Mouse (Mus musculus) forebrain, embryonic 11.5 days (tissue): Measurements from ENCODE around the gene Magi2. TPM values are rescaled to one million over a fixed set of nuclear protein-coding genes. Genes with fewer than 3 reads are reported as not detected.

Source experiments
- ATAC-seq: fragments of 200-750 bp; cut with Nextera tagmentation; replicated peaks from 2 replicates; pipeline ENCODE4 v1.8.0; 2017; ENCODE audit warnings: moderate TSS enrichment; ENCODE audit not compliant: low FRiP score
- DNase-seq: peaks from one replicate; pipeline ENCODE4 v3.0.0-alpha.2; 2017; ENCODE audit warnings: low spot score
- H3K27ac ChIP-seq: fragments of 300-500 bp; sonication (generic); 2 replicates; pipeline ENCODE4 v1.5.1; 2014; ENCODE audit warnings: low read depth, low read length
- H3K27me3 ChIP-seq: fragments of 300-500 bp; sonication (generic); 2 replicates; pipeline ENCODE4 v1.6.1; 2014; ENCODE audit warnings: mild to moderate bottlenecking, low read length, mixed read lengths; ENCODE audit not compliant: control insufficient read depth, insufficient read depth
- H3K36me3 ChIP-seq: fragments of 300-500 bp; sonication (generic); 2 replicates; pipeline ENCODE4 v1.6.1; 2014; ENCODE audit warnings: mild to moderate bottlenecking, low read length, moderate library complexity, mixed read lengths; ENCODE audit not compliant: control insufficient read depth, insufficient read depth
- H3K4me1 ChIP-seq: fragments of 300-500 bp; sonication (generic); replicated peaks from 2 replicates; pipeline ENCODE4 v1.6.1; 2014; ENCODE audit warnings: low read length, mixed read lengths; ENCODE audit not compliant: control insufficient read depth, insufficient read depth
- H3K4me2 ChIP-seq: fragments of 300-500 bp; sonication (generic); 2 replicates; pipeline ENCODE4 v1.6.1; 2014; ENCODE audit warnings: low read depth, mild to moderate bottlenecking, low read length, moderate library complexity, mixed read lengths; ENCODE audit not compliant: severe bottlenecking
- H3K4me3 ChIP-seq: fragments of 300-500 bp; sonication (generic); 2 replicates; pipeline ENCODE4 v1.5.1; 2014; ENCODE audit warnings: low read depth, low read length
- H3K9ac ChIP-seq: fragments of 300-500 bp; sonication (generic); 2 replicates; pipeline ENCODE4 v1.6.1; 2014; ENCODE audit warnings: low read length
- H3K9me3 ChIP-seq: fragments of 300-500 bp; sonication (generic); 2 replicates; pipeline ENCODE4 v1.6.1; 2016; ENCODE audit warnings: low read length, mixed read lengths; ENCODE audit not compliant: control insufficient read depth
- WGBS: fragments of 180-500 bp; shearing (Covaris S2); extraction: QIAGEN DNeasy Blood & Tissue Kit; methylation state at CpG from one replicate; pipeline ENCODE4 v1.1.7; 2014; 5-methylcytosine and 5-hydroxymethylcytosine counted together
- polyA plus RNA-seq: library from polyadenylated mRNA; unstranded; fragments of >200 nt; fragmentation: Nextera tagmentation; extraction: Ambion mirVana; gene quantifications from 2 replicates; pipeline ENCODE4 v1.2.1, GENCODE M21; 2014

Magi2 gene
- polyA plus RNA-seq, 1 experiment from 2014 or later: 10.2 TPM

DNA sequence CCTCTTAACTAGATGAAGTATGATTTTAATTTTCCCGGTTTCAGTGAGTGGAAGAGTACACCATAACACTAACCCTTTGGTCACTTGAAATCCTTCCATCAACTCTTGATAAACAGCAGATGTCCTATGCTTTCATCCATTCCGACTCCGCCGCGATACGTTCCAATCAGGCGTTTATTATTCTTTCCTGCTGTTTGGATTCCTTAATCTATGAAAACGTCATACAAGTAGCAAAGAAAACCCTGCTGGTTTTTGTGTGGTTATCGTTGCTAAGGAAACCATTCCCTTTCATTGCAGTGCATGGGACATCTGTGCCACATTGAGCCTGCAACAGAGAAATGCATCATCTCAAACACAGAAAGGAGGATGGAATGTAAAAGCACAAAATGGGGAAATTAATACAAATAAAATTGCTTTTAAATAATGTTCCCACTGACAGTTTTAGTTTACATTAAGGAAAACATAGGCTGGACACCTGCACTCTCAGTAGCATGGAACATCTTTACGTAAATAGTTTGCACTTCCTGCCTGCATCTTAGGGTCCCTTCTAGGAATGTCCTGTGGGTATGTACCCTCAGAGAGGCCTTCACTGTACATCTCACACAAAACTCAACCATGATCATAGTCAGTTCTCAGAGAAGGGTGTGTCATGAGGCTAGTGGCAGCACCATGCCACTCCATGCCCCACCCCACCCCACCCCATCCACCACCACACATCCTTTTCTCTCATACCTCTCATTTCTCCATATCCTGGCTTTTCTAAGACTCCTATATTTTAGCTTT lies 914.0 kb downstream of the Magi2 start:
- H3K27ac ChIP-seq: no peak overlapping the region
- ATAC-seq: peak; percentile 85
- 40% methylated on average over 10 of the region's 10 CpGs for WGBS
- no peaks in the 10 kb centered on the region for H3K27me3 ChIP-seq
- no peak overlapping the region for H3K4me3 ChIP-seq
- H3K9me3 ChIP-seq: no peaks in the 10 kb centered on the region
- H3K4me1 ChIP-seq: 0 out of 2 replicates have a peak, but pooled peaks cover 2% of the 10 kb centered on the region
- H3K36me3 ChIP-seq: no peaks in the 10 kb centered on the region
- no peak overlapping the region for H3K4me2 ChIP-seq
- no peak overlapping the region for H3K9ac ChIP-seq
- DNase-seq: no peak

DNA sequence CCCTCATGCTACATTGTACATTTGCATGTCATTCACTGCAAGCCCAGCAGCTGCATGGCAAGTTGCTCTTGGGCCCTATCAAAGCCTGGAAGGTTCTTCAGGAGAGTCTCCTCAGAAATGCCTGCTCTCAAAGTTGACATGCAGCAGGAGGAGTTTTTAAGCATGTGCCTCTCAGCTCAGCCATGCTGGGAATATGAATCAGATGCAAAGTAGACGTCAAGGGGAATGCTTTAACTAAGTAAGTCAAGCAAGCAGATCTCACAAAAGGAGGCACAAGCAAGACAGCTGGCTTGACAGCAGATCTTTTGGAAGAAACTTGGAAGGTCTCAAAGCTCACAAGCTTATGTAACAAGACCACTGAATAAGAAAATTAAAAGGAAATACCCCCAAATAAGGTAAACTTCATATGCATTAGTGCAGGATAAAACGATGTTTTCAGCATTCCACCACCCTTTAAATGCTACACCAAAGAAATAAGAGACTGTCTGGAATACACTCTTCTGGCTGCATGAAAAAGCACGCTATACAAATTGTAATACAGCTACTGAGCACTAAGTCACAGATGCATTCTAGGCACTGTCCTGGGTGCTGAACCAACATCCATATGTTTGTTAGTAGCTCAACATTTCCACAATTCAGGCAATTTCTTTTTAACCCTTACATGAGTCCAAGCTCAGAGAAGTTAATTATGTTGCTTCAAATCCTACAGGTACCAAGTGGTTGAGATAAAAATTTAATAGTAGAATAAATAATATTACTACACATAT lies 926.7 kb downstream of the Magi2 start:
- H3K4me2 ChIP-seq: no peak overlapping the region
- H3K4me3 ChIP-seq: no peak overlapping the region
- ATAC-seq (no peak), DNase-seq (no peak)
- H3K27ac ChIP-seq: no peak overlapping the region
- WGBS: 44% methylated on average over 3 of the region's 3 CpGs
- H3K9ac ChIP-seq: no peak overlapping the region
- H3K27me3 ChIP-seq: no peaks in the 10 kb centered on the region
- H3K9me3 ChIP-seq: no peaks in the 10 kb centered on the region
- H3K4me1 ChIP-seq: no peaks in the 10 kb centered on the region
- H3K36me3 ChIP-seq: no peaks in the 10 kb centered on the region

DNA sequence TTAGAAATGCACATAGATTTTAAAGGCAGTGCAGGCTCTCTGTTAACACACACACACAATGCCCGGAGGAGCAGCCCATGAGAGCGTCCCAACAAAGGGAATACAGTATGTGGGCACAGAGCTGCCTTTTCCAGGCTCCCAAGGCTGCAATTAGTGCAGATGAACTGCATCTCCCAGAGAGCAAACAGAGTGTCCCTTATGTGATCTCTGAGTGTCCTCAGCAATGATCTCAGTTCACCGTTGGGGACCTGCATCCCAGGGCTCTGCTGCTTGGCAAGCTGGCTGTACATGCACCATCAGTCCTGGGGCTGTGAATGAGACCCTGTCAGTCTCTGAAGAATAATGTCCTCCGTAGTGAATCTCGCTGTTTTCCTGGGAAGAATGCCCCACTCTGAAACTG lies 969.9 kb downstream of the Magi2 start:
- H3K4me1 ChIP-seq: no peaks in the 10 kb centered on the region
- 68% methylated on average over 5 of the region's 5 CpGs for WGBS
- no peak overlapping the region for H3K9ac ChIP-seq
- H3K9me3 ChIP-seq: no peaks in the 10 kb centered on the region
- H3K27me3 ChIP-seq: no peaks in the 10 kb centered on the region
- no peak overlapping the region for H3K4me2 ChIP-seq
- no peak overlapping the region for H3K27ac ChIP-seq
- ATAC-seq: no peak
- no peaks in the 10 kb centered on the region for H3K36me3 ChIP-seq
- no peak for DNase-seq
- H3K4me3 ChIP-seq: no peak overlapping the region

GRCm38 (mm10) chr5:20197395-20197794 lies 970.6 kb downstream of the Magi2 start:
- 86% methylated on average over 9 of the region's 9 CpGs for WGBS
- Histone ChIP-seq H3K9me3 (no peaks in the 10 kb centered on the region), H3K27ac (no peak overlapping the region), H3K36me3 (no peaks in the 10 kb centered on the region), H3K4me3 (no peak overlapping the region), H3K9ac (no peak overlapping the region), H3K4me1 (no peaks in the 10 kb centered on the region), H3K4me2 (no peak overlapping the region), H3K27me3 (no peaks in the 10 kb centered on the region)
- DNase-seq (no peak), ATAC-seq (no peak)

DNA sequence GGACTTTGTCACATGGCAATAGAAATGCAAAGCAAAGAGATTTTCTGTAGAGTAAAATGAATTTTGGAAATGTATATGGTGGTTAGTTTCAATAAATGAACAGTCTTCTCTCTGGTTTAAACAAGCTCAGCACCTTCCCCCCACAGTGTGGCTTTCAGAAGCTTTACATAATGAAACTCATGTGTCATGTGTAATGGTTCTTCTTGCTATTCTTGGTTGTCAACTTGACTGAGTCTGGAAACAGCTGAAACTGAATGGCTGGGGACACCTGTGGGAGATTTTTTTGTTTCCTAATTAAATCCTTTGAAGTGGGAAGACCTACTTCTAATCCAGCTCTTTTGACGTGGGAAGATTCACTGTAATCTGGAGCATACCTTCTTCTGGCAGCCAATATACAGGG lies 974.5 kb downstream of the Magi2 start:
- Histone ChIP-seq H3K9me3 (no peaks in the 10 kb centered on the region), H3K9ac (no peak overlapping the region), H3K4me3 (no peak overlapping the region), H3K4me1 (no peaks in the 10 kb centered on the region), H3K27me3 (no peaks in the 10 kb centered on the region), H3K27ac (no peak overlapping the region), H3K4me2 (no peak overlapping the region), H3K36me3 (no peaks in the 10 kb centered on the region)
- DNase-seq (no peak), ATAC-seq (no peak)
- WGBS: 58% methylated on average over 1 of the region's 1 CpGs

- no peak overlapping the region for H3K9ac ChIP-seq
- no peaks in the 10 kb centered on the region for H3K4me1 ChIP-seq
- no peaks in the 10 kb centered on the region for H3K9me3 ChIP-seq
- no peak overlapping the region for H3K4me3 ChIP-seq
- H3K4me2 ChIP-seq: no peak overlapping the region
- no peak for DNase-seq
- H3K36me3 ChIP-seq: no peaks in the 10 kb centered on the region
- H3K27ac ChIP-seq: no peak overlapping the region
- H3K27me3 ChIP-seq: no peaks in the 10 kb centered on the region
- ATAC-seq: no peak
- WGBS: 97% methylated on average over 2 of the region's 2 CpGs
Measured at GRCm38 (mm10) chr5:20208110-20208509, 981.3 kb downstream of the Magi2 start.

GRCm38 (mm10) chr5:20213299-20213698 lies 986.5 kb downstream of the Magi2 start:
- ATAC-seq: no peak
- H3K4me1 ChIP-seq: no peaks in the 10 kb centered on the region
- no peak overlapping the region for H3K27ac ChIP-seq
- DNase-seq: no peak
- H3K4me3 ChIP-seq: no peak overlapping the region
- H3K36me3 ChIP-seq: no peaks in the 10 kb centered on the region
- no peaks in the 10 kb centered on the region for H3K27me3 ChIP-seq
- 75% methylated on average over 2 of the region's 2 CpGs for WGBS
- no peak overlapping the region for H3K4me2 ChIP-seq
- no peak overlapping the region for H3K9ac ChIP-seq
- H3K9me3 ChIP-seq: no peaks in the 10 kb centered on the region

DNA sequence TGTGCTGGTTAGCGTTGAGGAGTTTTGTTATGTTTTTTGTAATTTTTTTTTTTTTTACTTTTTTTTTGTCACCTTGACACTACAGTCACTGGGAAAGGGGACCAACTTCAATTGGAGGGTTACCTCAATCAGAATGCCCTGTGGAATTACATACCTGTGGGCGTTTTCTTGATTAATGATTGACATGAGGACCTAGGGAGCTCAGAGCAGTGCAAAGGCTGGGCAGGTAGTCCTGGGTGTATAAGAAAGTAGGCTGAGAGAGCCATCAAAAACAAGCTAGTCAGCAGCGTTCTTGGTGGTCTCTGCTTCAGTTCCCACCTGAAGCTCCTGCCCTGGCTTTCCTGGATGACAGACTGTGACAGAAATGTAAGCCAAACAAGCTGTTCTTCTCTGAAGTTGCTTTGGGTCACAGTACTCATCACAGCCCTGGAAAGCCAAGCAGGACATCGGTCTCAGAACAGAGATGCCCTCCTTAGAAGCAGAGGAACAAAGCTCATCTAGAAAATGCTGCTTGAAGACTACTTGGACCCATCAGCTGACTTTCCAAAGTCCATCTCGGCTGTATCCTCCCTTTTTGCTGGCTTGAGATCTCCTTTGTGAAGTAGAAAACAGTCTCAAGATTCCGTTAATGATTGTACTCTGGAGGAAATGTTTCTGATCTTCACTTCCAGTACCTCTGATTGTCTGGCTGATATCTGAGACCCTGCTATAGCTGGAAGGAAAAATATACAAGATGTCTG lies 999.8 kb downstream of the Magi2 start:
- no peak overlapping the region for H3K4me3 ChIP-seq
- H3K9ac ChIP-seq: no peak overlapping the region
- H3K4me1 ChIP-seq: no peaks in the 10 kb centered on the region
- 82% methylated on average over 6 of the region's 6 CpGs for WGBS
- H3K9me3 ChIP-seq: no peaks in the 10 kb centered on the region
- H3K36me3 ChIP-seq: no peaks in the 10 kb centered on the region
- ATAC-seq (no peak), DNase-seq (no peak)
- no peak overlapping the region for H3K4me2 ChIP-seq
- no peaks in the 10 kb centered on the region for H3K27me3 ChIP-seq
- no peak overlapping the region for H3K27ac ChIP-seq
